Mouse (Mus musculus) brain, embryonic 14.5 days (tissue): ENCODE data around the gene Taok3.

ENCODE experiments used
- CTCF ChIP-seq: fragments of 200-500 bp; IDR thresholded peaks from 2 replicates; pipeline ENCODE4 v1.5.1; 2012; ENCODE audit warnings: inconsistent platforms, mild to moderate bottlenecking, moderate library complexity, borderline replicate concordance; ENCODE audit not compliant: insufficient read depth, insufficient read length; ENCODE audit errors: extremely low read depth
- POLR2A ChIP-seq: fragments of 200-500 bp; IDR thresholded peaks from 2 replicates; pipeline ENCODE4 v1.6.1; 2012; ENCODE audit warnings: mild to moderate bottlenecking, inconsistent platforms, borderline replicate concordance; ENCODE audit not compliant: poor library complexity, insufficient read depth, insufficient read length, severe bottlenecking; ENCODE audit errors: extremely low read depth

DNA sequence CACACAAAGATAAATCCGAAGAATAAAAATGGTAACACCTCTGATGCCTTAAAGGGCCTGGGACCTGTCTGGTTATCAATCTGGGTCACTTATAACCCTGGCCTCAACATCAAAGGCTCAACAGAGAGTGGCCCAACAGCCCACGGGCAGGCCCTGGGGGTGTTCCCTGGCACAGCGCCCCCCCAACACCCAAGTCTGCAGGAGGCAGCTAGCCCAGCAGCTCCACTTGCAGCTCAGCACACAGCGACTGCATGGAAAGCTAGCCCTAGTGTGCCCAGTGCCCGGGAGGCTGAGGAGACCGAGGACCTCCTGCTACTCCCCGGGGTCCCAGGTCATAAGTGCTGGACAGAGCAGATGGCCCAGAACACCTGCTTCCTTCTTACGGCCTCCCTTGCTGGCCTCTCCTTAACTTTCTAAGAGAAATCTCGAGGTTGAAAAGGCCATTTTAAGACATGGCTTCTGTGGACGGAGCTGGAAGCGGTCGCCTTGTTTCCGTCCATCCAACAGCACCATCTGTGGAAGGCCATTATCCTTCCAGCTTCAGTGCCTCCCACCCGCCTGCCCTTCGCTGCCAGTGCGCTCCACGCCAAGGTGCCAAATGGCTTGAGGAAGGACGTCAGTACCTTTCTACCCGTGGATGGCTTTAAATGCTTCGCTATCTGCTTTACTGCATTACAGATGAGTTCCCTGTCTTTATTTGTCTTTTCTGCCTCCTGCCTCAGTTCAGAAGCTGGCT, 16.6 kb upstream of the Taok3 start:
- TF ChIP-seq POLR2A (no peak), CTCF (no peak)
